Mouse (Mus musculus) T-helper 1 cell (primary cell): ENCODE results near the gene Trip4.

Experiments
- in situ Hi-C: fragments of 300-600 bp; cut with MboI, MseI; formaldehyde crosslinking; loops from one replicate; pipeline ENCODE4 v1.15.1; 2025; ENCODE audit warnings: high pct_unique_total_duplicates

Gene Trip4

DNA sequence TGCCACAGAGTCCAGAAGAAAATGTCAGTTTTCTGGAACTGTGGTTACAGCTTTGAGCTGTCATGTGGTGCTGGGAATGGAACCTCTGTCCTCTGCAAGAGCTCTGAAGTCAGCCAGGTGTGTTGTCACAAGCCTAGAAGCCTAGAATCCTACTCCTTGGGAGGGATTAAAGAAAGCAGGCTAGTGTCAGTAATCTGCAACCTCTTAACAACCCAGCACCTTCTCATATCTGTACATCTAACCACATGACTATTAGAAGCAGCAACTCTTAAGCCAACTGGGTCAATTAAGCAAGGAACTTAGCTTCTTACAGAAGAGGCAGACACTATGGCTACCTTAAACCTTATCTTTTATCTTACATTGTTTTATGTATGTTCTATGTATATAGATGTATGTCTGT, 71.7 kb downstream of the Trip4 start:
- in situ Hi-C loops, result no loop called here

DNA sequence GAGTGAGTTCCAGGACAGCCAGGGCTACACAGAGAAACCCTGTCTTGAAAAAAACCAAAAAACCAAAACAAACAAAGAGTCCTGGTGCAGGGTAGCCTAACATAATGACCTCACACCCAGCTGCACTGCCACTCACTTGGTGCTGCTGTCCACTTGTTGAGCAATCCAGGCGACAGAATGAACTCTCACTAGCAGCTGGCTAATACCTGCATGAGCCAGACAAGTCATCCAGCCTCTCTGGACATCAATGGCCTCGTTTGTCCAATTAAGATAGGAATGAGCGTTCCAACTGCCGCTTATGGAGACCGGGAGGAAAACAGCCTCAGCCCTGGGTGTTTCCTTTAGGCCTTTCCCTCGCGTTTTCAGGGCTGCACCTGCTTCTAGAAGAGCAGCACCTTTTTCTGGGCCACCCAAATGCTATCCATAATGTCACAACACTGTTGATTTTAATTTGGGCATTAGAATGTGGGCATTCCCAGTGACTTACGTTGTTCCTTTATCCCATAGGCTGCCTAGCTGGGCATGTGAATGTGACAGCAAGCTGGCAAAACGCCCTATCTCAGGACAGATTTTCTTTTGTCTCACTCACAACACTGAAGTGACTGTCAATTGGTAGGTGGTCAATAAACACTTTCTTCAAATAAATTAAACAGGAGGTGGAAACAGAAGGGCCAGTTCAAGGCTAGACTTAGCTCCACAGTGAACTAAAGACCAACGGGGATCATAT, 73.8 kb downstream of the Trip4 start:
- in situ Hi-C loops, result no loop called here

DNA sequence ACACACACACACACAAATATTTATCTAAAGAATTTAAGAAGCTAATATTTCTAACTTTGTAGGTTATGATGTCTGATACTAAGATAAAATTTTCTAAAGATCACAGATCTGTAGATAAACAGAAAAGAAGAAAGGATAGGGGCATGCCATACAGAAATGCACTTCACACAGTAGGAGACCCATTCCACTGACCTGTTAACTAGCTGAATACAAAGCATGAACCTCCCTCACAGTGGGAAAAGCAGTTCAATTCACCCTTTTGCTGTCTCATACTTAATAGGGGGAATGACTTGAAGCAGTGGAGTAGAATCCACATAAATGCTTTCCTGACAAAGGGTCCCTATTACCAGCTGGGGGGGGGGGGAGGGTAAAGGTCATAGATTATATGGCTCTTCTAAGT, 75.0 kb downstream of the Trip4 start:
- in situ Hi-C loops, result no loop called here

DNA sequence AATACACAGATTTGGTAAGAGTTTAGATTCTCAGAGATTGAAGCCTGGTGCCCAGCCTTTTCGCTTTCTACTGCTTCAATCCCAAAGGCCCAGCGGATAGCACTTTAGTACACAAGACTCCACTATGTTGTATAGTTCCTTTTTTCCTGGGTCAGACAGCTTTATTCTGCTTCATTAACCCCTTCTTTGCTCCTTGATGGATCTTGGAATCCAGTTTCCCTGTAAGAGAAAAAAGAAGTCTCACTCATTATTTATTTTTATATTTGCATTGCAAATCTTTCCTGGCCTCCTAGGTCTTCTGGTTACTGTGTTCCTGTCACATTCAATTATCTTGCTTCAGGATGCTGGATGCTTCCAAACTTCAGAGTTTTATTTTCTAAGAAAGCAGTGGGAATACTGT, 75.4 kb downstream of the Trip4 start:
- in situ Hi-C loops, result no loop called here

DNA sequence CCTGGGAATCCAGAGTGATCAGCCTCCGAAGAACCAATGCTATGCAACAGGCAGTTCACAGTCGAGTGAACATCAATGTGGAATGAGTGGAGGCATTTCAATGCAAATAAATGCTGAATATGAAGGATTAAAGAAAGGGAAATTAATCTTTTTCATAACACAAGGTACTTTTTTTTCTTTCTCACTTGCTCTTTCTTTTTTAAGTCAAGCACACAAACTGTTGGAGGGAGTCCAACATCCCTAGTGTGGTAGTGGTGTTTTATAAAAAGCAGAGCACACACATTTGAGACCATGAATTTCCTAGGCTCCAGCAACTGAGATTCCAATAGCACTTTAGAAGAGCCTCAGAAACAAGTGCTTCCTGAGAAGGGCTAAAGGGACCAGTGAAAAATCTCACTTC, 76.6 kb downstream of the Trip4 start:
- in situ Hi-C loops, result no loop called here

DNA sequence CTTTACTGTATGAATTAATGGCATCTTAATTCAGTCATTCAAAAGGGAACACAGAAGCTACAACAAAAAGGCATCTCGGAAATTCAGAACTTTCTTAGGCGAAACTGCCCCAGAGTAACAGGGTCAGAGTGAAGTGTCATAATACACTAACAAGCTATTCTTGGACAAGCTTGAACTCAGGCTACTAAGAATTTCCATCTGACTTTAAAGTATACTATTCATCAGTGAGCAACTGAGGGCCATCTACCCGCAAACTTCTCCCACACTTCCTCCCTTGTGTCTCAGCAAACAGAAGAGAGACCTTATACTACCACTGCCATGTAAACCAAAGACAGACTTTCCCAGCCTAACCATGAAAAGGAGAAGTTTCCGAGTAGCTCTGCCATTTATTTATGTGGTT, 77.4 kb downstream of the Trip4 start:
- in situ Hi-C loops, result no loop called here

DNA sequence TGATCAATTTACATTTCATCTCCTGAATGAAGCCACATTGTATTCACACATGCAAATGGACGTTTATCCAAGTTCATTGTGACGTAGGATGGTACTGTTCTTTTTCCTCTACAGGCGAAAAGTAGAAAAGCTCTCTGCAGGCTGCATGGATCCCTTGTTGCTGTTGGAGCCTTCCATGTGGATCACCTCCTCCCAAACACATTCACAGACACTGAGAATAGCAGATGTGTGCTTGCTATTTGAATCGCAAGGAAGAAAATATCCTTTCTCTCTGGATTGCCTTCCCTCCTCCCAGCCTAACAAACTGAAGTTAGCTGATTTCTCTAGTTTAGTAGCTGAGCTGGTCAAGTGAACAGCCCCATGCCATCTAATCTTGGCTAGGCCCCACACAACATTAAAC, 78.3 kb downstream of the Trip4 start:
- in situ Hi-C loops, result no loop called here

DNA sequence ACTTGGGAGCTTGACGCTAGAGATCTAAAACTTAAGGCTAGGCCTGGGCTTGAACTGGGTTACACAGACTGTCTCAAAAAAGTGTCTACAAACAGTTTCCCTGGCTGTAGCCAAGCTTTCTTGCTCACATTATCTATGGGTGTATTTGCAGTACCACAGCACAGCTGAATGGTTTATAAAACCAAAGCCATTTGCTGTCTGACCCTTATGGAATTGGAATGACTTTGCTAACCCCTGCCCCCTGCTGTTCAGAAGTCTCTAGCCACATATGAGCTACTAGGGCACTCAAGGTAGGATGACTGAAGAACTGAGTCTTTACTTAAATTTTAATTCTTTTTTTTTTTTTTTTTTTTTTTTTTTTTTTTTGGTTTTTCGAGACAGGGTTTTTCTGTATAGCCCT, 79.2 kb downstream of the Trip4 start:
- in situ Hi-C loops, result no loop called here

DNA sequence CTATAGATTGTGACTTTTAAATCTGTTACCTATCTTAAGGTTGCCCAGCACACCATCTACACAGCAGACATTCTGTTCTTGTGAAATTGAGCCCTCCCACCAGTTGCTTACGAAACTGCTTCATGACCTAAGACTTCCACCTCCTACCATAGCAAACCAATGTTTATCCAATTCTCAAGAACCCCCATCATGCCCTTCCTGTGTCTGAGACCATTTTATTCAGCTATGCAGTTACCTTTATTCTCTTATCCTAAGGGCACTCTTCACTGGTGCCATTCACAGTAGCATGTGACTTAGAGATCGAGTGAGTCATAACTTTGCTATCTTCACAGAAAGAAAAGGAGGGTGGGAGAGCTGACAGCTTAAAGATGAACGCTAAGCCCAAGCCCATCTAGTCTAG, 80.1 kb downstream of the Trip4 start:
- in situ Hi-C loops, result no loop called here

DNA sequence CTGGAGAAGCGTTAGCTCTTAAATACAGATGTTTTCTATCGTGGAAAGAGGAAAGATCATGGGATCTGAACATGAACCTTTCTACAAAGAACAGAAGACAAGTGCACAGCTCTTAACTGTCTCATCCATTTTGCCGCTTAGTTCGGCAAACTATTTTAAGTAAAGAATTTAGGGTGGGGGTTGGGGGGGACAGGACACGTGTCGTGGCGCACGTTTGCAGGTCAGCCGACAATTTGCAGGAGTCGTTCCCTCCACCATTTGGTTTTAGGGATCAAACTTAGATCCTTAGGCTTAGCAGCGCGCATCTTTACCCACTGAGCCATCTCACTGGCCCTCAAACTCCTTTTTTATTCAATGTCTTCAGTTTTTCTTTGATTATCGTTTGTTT, 80.6 kb downstream of the Trip4 start:
- in situ Hi-C loops, result no loop called here

DNA sequence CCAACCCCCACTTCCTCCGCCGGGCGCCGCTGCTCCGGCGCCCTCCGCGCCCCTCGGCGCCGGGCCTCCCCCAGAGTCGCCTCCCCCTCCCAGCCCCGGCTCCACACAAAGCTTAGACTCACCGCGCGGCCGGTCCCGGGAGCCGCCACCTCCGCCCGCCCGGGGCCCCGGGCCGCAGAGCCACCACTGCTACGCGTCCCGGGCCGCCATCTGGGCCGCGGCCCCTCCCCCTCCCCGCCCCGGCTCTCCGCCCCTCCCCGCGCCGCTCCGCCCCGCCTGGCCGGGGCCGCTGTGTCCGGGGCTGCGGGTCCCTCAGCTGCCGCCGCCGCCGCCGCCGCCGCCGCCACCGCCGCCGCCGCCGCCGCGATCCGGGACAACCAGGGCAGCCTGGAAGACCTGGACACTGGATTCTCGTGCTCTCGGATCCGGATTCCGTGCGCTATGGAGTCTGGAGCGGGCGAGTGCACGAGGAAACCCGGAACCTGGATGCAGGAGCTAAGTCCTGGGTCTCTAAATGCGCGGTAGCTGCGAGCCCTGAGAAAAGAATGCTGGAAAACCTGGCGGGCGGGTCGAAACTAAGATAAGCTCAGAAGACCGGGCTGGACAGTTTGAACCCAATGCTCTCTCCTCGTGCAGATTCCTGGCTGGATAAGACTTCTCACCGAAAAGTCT, 81.1 kb downstream of the Trip4 start, which contains the start of gene Zfp609:
Zfp609 (minus strand) TSS at position 221 of the 672 bp plus-strand sequence.
- in situ Hi-C loops, result no loop called here

DNA sequence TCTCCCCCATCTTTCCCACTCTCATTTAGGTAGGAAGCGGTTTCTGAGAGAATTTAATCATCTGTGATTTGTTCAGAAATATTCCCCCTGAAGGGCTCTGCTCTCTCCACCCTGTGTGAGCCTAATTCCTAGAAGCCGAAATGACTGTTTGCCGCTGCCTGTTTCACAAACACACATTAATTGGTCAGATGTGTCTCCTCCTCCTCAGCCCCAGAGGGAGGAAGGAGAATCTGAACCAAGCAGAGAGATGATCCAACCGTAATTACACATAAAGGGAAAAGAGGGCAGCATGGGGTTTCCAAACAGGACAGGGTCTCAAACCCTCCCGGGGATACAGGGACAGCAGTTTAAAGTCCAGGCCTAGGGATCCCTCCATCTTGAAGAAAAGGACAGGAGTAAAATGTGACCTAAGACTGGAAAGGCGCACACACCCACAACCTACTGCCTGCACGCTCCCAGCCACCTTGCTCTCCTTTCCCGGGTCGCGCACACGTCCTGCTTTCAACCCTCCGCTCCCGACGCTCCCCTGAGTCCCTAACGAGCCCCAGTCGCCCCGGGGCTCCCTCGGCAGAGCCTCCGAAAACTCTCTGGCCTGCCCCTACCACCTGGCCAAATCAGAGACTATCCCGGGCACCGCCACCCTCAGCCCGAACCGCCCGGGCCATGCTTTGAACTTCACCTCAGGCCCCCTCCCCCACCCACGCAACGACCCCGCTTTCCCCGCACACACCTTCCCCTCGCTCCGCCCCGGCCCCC, 81.8 kb downstream of the Trip4 start:
- in situ Hi-C loops, result no loop called here

DNA sequence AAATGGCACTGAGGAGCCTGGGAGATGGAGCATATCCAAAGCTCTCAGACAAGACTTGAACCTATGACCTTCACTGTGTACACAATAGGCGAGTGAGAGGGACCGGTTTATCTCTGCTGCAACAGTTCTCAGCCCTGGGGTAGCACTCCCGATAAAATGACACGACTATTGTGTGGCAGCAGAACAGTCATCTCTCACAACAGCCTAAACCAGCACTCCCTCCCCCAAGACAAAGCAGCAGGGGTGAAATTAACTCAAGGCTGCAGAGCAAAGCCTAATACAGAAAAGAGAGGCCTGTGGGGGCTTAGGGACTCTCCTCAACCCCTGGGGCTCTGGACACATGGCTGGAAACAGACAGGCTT, 82.4 kb downstream of the Trip4 start:
- in situ Hi-C loops, result no loop called here

DNA sequence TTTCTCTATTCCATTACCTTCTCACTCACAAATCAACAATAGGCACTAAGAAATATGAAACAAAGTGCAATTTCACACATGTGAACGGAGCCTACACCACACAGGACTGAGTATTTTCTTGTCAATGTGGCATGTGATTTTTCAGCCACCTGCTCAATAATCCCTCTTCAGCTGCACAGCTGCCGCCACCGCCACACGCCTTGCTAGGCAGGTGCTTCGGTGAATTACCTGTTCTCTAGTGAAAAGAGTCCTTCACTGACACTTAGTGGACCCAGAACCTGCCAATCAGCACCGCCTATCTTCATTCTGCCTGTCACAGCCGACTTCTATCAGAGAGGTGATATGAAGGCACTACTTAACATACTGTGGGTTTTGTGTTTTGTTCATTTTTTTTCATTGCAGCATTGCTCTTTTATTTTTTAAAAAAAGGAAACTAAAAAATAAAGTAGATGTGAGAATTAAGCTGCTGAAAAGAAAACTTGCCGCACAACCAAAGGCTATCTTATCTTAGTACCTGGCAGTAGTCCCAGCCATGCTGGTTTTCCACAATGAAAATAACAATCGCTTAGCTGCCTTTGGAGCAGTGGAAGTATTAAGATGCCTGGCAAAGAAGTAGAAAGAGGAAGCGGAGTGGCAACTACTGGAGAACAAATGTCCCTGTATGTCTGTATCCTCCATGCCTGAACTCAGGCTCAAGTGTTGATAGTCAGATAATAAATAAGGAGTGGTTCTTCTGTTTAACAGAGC, 84.7 kb downstream of the Trip4 start:
- in situ Hi-C loops, result no loop called here

DNA sequence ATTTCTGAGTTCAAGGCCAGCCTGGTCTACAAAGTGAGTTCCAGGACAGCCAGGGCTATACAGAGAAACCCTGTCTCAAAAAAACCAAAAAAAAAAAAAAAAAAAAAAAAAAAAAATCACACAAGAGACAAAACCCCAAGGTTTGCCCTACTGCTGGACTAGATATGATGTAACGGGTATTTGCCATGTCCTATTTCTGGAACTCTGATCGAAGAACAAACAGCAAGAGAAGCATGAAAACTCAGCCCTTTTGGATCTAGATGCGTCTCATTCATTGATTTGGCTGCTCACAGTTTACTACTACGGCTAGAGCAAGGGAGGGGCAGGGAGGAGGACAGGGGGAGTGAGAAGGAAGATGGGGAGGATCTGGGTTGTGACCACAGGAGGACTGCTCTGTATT, 86.6 kb downstream of the Trip4 start:
- in situ Hi-C loops, result no loop called here

DNA sequence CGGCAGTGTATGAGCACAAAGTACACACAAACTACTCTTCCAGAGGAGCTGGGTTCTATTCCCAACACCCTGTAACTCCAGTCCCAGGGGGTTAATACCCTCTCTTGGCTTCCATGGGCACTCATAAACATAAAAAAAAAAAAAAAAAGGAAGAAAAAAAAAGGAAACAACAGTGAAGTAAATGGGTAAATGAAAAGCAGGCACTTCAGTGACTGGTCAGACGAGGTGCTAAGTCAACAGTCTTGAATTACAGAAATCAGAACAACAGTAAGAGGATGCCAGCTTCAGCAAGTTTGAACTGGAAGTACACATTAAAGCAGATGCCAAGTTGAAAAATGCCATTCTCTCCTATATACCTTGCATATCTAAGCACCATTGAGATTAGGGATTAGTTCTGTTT, 88.3 kb downstream of the Trip4 start:
- in situ Hi-C loops, result no loop called here

DNA sequence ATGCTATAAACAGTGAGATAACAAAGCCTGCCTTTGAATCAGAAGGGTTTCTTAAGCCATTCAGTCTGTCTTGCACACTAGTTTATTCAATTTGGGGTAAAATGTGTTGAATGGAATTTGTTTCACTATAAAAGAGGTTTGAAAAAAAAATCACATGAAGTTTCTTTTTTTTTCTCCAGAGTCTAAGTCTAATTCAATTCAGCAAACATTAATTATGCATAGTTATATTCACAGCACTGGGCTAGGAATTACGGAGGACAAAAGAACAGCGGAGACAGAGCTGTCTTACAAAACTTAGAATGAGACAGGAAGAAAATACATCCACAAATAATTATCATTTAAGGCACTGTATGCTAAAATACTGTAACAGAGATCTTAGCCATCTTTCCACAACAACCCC, 90.2 kb downstream of the Trip4 start:
- in situ Hi-C loops, result no loop called here

DNA sequence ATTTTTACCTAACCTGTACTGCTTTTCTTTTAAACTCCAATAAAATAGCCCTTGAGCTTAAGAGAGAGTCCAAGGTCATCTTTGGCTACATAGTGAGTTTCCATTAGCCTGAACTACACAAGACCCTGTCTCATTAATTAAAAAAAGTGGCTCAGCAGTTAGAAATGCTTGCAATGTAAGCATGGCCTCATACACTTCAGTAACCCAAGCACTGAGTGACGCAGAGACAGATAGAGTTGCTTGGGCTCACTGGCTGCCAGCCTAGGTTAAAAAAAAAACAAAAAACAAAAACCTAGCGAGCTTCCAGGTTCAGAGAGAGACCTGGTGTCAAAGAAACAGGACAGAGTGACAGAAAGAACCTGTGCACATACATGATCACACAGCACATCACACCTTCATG, 95.8 kb downstream of the Trip4 start:
- in situ Hi-C loops, result no loop called here

DNA sequence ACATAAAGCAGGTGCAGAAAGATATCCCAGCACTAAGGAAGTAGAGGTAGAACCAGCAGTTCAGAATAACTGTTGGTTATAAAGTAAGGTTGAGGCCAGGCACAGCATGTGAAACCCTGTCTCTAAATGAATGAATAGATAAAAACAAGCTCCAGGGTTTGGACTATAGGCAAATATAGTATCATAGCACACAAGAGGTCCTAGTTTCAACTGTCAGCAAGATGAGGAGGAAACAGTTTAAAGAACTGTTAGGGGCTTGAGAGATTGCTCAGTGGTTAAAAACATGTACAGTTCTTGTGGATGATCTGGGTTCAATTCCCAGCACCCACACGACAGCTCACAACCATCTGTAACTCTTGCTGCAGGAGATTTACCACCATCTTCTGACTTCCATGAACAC, 96.8 kb downstream of the Trip4 start:
- in situ Hi-C loops, result no loop called here

DNA sequence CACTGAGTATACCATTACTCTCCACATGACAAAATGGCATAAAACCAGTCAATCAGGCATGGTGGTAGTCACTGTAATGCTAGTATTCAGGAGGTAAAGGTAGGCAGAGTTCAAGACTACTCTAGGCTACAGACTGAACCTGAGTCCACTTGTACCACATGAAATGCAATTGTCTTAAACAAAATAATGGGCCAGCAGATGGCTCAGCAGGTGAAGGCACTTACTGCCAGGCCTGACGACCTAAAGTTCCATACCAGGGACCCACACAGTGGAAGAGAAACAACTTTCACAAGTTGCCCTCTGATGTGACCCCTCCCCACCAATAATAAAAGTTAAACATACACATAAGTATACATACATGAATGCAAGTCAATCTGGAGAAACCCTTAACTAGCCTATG, 100.8 kb downstream of the Trip4 start:
- in situ Hi-C loops, result no loop called here

DNA sequence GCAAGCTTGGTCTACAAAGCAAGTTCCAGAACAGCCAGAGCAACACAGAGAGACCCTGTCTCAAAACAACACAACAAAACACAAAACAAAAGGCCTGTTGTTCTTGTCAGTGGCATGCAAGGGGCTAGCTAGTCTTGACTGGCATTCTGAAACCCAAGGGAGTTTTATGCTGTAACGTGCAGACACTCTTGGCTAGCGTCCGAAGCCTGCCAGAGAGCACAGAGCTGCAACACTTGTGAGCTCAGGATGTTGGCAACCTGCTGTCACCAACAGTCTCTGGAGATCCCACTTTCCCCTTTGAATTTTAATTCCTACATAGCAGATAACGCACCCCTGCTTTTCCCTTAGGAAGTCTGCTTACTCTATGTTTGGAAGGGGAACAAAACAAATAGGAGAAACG, 101.3 kb downstream of the Trip4 start:
- in situ Hi-C loops, result no loop called here

DNA sequence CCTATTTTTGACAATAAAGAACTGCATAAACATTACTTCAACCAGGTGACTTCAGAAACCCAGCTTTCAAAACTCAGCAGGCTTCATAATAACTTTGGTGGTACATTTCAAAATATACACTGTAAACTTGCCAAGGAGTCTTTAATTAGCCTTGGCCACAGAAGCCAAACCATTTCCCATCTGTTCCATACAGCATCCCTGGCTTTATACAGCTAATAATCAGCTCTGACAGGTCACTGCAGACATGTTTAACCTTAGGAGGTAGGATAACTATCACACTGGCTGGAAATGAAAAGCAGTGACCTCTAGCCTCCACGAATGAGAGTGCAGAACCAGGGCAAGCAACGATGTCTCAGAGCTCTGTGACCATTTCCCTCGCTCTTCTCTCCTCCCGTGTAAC, 108.8 kb downstream of the Trip4 start:
- in situ Hi-C loops, result no loop called here
